Mouse (Mus musculus): Measurements from ENCODE around the gene Cacna2d2.

DNA sequence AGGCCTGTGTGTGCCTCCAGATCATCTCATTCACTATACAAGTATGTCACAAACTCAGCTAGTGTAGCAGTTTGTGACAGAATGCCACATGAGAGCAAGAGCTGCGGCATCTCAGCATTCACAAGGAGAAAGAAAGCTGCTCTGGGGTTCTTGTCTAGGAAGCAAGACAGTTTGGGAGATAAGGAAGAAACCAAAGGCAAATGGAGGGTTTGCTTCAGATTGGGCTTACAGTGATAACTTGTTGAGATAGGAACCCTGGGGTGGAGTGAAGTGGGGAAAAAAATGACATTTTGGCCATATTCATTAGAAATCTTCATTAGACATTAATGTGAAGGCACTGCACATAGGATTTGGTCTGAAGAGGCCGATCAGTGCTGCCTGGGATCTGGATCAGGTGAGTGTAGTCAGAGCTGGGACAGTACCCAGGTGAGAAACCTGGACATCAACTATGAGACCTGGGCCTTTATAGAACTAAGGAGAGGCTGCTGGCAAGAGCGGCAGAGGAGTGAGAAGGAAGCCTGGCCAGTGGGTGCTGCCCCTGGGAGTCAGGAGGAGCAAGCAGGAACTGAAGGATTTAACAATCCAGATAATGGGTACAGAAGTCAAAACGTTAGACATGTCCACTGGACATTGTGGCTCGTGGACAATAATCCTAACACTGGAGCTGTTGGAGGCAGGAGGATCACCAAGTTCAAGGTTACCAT, 153.4 kb downstream of the Cacna2d2 start:
- TF ChIP-seq CTCF (IDR thresholded peaks at IDR 0.05; ENCODE audit: low read depth, low read length) (no peak), POLR2A (IDR thresholded peaks at IDR 0.05; ENCODE audit: borderline replicate concordance, low read depth, low read length) (no peak)
